Mouse (Mus musculus): ENCODE measurements around the gene Lsm2. TPM values are rescaled to one million over a fixed set of nuclear protein-coding genes. Genes with fewer than 3 reads are reported as not detected.
"Not testable (repeated sequence)": the region's sequence is repeated elsewhere in the genome, so short reads cannot be mapped to it uniquely, and the experiment has no call there.

Gene Lsm2
- total RNA-seq, 1 experiment from 2014 or later = 10.1 TPM

DNA sequence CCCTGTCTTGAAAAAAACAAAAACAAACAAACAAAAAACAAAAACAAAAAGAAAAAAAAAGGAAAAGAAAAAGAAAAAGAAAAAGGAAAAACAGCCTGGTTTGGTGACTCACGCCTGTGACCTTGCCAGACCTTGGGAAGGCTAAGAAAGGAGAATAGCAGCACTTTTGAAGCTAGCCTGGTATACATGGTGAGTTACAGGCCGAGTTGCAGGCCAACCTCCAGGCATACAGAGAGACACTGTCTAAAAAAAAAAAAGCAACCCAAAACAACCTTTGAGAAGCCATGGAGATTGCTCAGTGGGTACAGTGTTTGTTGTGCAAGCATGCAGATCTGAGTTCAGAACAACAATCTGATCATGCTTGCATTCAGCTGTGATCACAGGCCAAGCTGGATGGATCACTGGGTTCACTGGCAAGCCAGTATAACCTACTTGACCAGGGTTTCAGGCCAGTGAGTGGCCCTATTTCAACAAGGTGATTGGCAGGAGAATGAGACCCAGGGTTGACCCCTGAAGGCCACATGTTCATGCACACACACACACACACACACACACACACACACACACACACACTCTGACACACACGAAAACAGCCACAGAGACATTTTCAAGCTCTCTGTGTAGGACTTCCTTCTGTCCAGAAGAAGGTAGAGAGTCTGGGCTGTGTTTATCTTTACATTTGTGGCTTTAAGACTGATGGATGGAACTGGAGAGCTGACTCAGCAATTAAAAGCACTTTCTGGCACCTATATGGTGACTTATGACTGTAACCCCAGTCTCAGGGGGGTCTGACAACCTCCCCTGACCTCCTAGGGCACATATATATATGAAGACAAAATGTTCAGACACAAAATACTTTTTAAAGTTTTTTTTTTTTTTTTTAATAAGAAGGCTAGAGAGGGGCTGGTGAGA lies 5.8 kb upstream of the Lsm2 start:
- ATAC-seq (ENCODE audit: extremely low read depth, insufficient number of reproducible peaks, low FRiP score, poor library complexity, severe bottlenecking) = no peak

DNA sequence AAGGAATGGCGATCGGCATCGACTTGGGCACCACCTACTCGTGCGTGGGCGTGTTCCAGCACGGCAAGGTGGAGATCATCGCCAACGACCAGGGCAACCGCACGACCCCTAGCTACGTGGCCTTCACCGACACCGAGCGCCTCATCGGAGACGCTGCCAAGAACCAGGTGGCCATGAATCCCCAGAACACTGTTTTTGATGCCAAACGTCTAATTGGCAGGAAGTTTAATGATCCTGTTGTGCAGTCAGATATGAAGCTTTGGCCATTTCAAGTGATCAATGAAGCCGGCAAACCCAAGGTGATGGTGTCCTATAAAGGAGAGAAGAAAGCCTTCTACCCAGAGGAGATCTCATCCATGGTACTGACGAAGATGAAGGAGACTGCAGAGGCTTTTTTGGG lies 4.7 kb upstream of the Lsm2 start:
- ATAC-seq (ENCODE audit: extremely low read depth, insufficient number of reproducible peaks, low FRiP score, poor library complexity, severe bottlenecking) = no peak

DNA sequence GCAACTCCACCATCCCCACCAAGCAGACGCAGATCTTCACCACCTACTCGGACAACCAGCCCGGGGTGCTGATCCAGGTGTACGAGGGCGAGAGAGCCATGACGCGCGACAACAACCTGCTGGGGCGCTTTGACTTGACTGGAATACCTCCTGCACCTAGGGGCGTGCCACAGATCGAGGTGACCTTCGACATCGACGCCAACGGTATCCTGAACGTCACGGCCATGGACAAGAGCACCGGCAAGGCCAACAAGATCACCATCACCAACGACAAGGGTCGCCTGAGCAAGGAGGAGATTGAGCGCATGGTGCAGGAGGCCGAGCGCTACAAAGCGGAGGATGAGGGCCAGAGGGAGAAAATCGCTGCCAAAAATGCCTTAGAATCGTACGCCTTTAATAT lies 3.4 kb upstream of the Lsm2 start:
- ATAC-seq (ENCODE audit: extremely low read depth, insufficient number of reproducible peaks, low FRiP score, poor library complexity, severe bottlenecking) = no peak

- ATAC-seq (ENCODE audit: extremely low read depth, insufficient number of reproducible peaks, low FRiP score, poor library complexity, severe bottlenecking) = no peak
These were observed 2.0 kb upstream of the Lsm2 start for GRCm38 (mm10) chr17:34979631-34980030.

DNA sequence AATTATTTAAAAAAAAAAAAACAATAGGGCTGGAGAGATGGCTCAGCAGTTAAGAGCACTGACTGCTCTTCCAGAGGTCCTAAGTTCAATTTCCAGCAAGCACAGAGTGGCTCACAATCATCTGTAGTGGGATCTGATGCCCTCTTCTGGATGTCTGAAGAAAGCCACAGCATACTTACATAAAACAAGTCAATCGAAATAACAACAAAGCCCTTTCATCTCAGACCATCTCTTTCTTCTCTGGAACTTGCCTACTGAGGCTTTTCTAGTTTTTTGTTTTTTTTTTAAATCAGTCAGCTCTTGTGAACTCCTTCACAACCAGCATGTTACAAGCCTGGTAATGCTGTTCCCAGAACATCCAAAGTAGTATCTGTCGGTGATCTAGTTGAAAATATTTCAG lies 1.0 kb upstream of the Lsm2 start:
- ATAC-seq (ENCODE audit: extremely low read depth, insufficient number of reproducible peaks, low FRiP score, poor library complexity, severe bottlenecking) = no peak

- no peak for ATAC-seq (ENCODE audit: extremely low read depth, insufficient number of reproducible peaks, low FRiP score, poor library complexity, severe bottlenecking)
These were observed 666 bp downstream of the Lsm2 start for GRCm38 (mm10) chr17:34982328-34982727.

DNA sequence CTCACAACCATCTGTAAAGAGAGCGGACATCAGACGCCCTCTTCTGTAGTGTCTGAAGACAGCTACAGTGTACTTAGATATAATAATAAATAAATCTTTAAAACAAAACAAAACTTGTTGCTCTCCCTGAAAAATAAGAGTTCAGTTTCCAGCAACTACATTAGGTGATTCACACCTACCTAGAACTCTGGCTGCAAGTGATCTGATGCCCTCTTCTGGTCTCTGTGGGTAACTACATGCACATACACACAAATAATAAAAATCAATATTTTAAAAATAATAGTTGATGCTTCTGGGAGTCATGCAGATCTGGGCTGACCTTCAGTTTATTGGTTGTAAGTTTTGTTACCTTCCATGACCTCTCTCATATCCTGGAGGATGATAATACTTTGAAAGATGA lies 2.6 kb downstream of the Lsm2 start:
- ATAC-seq (ENCODE audit: extremely low read depth, insufficient number of reproducible peaks, low FRiP score, poor library complexity, severe bottlenecking) = peak; percentile 61

DNA sequence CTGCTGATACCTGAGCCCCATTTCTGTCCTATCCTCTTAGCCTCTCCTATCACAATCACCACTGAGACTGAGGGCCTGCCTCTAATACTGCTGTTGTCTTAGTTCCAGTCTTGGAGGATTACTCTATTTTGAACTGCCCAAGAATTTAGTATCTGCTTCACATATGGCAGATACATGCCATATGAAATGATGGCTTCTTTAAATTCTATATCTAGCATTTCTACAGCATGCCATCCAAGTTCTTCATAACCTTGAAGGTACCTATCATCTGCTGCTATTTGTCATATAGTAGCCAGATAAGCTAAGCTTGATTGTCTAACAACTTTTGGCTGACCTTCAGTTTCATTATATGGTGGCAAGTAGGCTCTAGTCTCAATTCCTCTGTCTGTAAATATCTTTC lies 13.1 kb downstream of the Lsm2 start:
- ATAC-seq (ENCODE audit: extremely low read depth, insufficient number of reproducible peaks, low FRiP score, poor library complexity, severe bottlenecking) = no peak

DNA sequence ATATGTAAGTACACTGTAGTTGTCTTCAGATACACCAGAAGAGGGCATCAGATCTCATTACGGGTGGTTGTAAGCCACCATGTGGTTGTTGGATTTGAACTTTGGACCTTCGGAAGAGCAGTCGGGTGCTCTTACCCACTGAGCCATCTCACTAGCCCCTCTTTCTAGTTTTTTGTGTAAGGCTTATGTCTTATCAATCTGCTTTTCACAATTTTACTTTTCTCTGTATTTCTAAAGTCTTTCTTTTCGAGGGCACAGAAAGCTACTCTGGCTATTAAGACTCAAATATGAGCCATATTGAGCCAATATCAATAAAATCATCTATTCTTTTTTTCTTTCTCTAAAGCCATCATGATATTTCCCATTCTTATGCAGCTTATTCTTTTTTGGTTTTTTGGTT lies 13.5 kb downstream of the Lsm2 start:
- not testable (repeated sequence) for ATAC-seq (ENCODE audit: extremely low read depth, insufficient number of reproducible peaks, low FRiP score, poor library complexity, severe bottlenecking)

GRCm38 (mm10) chr17:34995927-34996326 lies 14.3 kb downstream of the Lsm2 start:
- ATAC-seq (ENCODE audit: extremely low read depth, insufficient number of reproducible peaks, low FRiP score, poor library complexity, severe bottlenecking) = not testable (repeated sequence)

GRCm38 (mm10) chr17:34996411-34997141 lies 14.9 kb downstream of the Lsm2 start:
- no peak for ATAC-seq (ENCODE audit: extremely low read depth, insufficient number of reproducible peaks, low FRiP score, poor library complexity, severe bottlenecking)

GRCm38 (mm10) chr17:34997142-34997483 lies 15.5 kb downstream of the Lsm2 start:
- ATAC-seq (ENCODE audit: extremely low read depth, insufficient number of reproducible peaks, low FRiP score, poor library complexity, severe bottlenecking) = no peak

- no peak for ATAC-seq (ENCODE audit: extremely low read depth, insufficient number of reproducible peaks, low FRiP score, poor library complexity, severe bottlenecking)
These were observed 17.1 kb downstream of the Lsm2 start for GRCm38 (mm10) chr17:34998526-34999430.

GRCm38 (mm10) chr17:34999871-35000716 lies 18.4 kb downstream of the Lsm2 start:
- peak; percentile 13; the same call in 1 of the 2 replicates for ATAC-seq (ENCODE audit: extremely low read depth, insufficient number of reproducible peaks, low FRiP score, poor library complexity, severe bottlenecking)

DNA sequence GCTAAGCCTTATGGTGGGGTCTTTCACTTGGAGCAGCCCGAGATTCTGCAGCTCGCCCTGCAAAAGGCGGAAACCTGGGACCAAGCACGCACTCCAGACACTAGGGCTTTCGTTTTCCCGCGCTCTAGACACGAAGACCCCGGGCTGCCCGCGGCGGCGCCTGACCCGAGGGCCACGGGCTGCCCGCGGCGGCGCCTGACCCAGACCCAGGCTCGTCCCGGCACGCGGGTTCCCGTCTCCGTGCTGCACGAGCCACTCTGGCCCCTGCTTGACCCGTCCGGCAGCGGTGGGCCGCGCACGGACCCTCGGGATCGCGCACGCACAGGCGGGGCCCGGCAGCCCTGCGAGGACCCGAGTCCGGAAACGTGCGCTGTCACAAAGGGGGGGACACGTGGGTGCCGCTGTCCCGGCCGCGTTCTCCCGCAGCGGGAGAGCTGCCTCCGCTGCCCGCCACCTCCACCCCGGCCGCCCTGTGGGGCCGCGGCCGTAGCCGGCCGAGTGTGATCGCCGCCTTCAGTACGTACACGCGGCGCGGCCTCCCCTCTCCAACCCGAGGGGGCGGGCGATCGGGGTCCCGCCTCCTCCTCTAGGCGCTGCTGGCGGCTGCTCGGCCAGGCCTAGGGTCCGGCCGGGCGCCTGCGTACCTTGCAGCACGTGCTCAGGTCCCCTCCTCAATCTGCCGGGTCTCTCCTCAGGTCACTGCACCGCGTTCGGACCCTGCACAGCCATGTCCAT lies 19.2 kb downstream of the Lsm2 start, which contains the start of gene Vars:
Gene Vars, plus strand, starts transcription at position 271 of the 735 bp plus-strand sequence.
- ATAC-seq (ENCODE audit: extremely low read depth, insufficient number of reproducible peaks, low FRiP score, poor library complexity, severe bottlenecking) = peak; percentile 54

GRCm38 (mm10) chr17:35001452-35002152 lies 19.9 kb downstream of the Lsm2 start:
- ATAC-seq (ENCODE audit: extremely low read depth, insufficient number of reproducible peaks, low FRiP score, poor library complexity, severe bottlenecking) = no peak

Measured in neutrophil, adult 5-6 weeks (primary cell).